Mouse (Mus musculus): ENCODE data around the gene Depdc1b. TPM values are rescaled to one million over a fixed set of nuclear protein-coding genes. Genes with fewer than 3 reads are reported as not detected.
A peak's percentile ranks its signal among the peaks of the same experiment; 100 is the strongest.

Gene Depdc1b
- total RNA-seq, 2 experiments from 2014 or later = 1.6 to 3.0 TPM

GRCm38 (mm10) chr13:108317414-108317813 lies 1.3 kb downstream of the Depdc1b start:
- no peak for DNase-seq

GRCm38 (mm10) chr13:108319028-108319427 lies 2.9 kb downstream of the Depdc1b start:
- DNase-seq = no peak

GRCm38 (mm10) chr13:108320216-108320615 lies 4.1 kb downstream of the Depdc1b start:
- no peak for DNase-seq

- no peak for DNase-seq
Measured at GRCm38 (mm10) chr13:108322466-108322865, 6.3 kb downstream of the Depdc1b start.

GRCm38 (mm10) chr13:108323317-108323716 lies 7.2 kb downstream of the Depdc1b start:
- DNase-seq = no peak

GRCm38 (mm10) chr13:108323866-108324829 lies 8.0 kb downstream of the Depdc1b start:
- no peak for DNase-seq

GRCm38 (mm10) chr13:108325871-108326270 lies 9.7 kb downstream of the Depdc1b start:
- DNase-seq = no peak

GRCm38 (mm10) chr13:108326351-108326750 lies 10.2 kb downstream of the Depdc1b start:
- no peak for DNase-seq

GRCm38 (mm10) chr13:108327047-108327446 lies 10.9 kb downstream of the Depdc1b start:
- DNase-seq = no peak

GRCm38 (mm10) chr13:108328406-108329180 lies 12.5 kb downstream of the Depdc1b start:
- DNase-seq = no peak

GRCm38 (mm10) chr13:108329693-108330092 lies 13.6 kb downstream of the Depdc1b start:
- DNase-seq = no peak

GRCm38 (mm10) chr13:108335257-108336003 lies 19.3 kb downstream of the Depdc1b start:
- no peak for DNase-seq

- no peak for DNase-seq
Measured at GRCm38 (mm10) chr13:108336192-108336591, 20.1 kb downstream of the Depdc1b start.

GRCm38 (mm10) chr13:108337340-108337739 lies 21.2 kb downstream of the Depdc1b start:
- DNase-seq = no peak

GRCm38 (mm10) chr13:108338076-108338836 lies 22.1 kb downstream of the Depdc1b start:
- DNase-seq = no peak

GRCm38 (mm10) chr13:108339907-108340596 lies 23.9 kb downstream of the Depdc1b start:
- DNase-seq = no peak

- no peak for DNase-seq
Measured at GRCm38 (mm10) chr13:108341585-108341984, 25.5 kb downstream of the Depdc1b start.

- DNase-seq = no peak
Measured at GRCm38 (mm10) chr13:108345756-108346155, 29.6 kb downstream of the Depdc1b start.

GRCm38 (mm10) chr13:108347016-108347415 lies 30.9 kb downstream of the Depdc1b start:
- DNase-seq = peak; percentile 36

- DNase-seq = no peak
Measured at GRCm38 (mm10) chr13:108349624-108350023, 33.5 kb downstream of the Depdc1b start.

GRCm38 (mm10) chr13:108353781-108354180 lies 37.6 kb downstream of the Depdc1b start:
- no peak for DNase-seq
